Mouse (Mus musculus): ENCODE measurements around the gene Heca. TPM values are rescaled to one million over a fixed set of nuclear protein-coding genes. Genes with fewer than 3 reads are reported as not detected.
"Not testable (repeated sequence)": the region's sequence is repeated elsewhere in the genome, so short reads cannot be mapped to it uniquely, and the experiment has no call there.

Heca gene
- polyA plus RNA-seq, 1 experiment = 13.0 TPM

DNA sequence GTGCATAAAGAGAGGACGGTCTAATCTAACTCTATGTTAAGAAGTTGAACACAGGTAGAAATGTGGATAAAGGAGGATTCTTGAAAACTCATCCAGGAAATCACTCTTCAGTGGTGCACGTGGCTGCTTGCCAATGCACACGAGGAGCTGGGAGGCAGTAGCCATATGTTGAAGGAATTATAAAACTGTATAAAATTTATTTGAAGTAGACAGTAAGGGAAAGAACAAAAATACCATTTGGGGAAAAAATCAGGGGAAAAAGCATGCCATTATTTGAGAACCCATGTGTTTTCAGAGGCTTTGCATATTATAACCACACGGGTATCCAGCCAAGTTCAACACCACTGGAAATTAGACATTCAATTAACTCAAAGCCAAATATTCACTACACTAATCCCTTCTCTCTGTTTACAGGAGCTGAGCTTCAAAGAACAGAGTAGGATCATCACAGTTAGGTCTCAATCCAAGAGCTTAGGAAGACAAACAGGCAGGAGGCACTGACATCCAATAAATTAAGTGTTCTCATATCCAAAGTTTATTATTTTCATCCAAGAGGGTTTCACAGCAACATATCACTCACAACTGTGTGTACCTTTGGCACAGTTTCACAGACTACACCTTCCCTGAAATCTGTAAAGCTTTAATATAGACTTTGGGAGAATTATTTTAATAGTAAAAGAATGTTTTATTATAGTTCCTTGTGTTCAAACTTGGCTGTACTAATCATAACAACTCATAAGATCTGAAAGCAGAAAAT, 102.9 kb downstream of the Heca start:
- no peaks in the 10 kb centered on the region for H3K27me3 ChIP-seq (ENCODE audit: control insufficient read depth, insufficient read depth, low read length)
- 48% methylated on average over 4 of the region's 4 CpGs for WGBS
- no peaks in the 10 kb centered on the region for H3K4me1 ChIP-seq (ENCODE audit: control insufficient read depth, insufficient read depth, insufficient read length, low read length)
- TF ChIP-seq CTCF (IDR thresholded peaks at IDR 0.05; ENCODE audit: extremely low read depth, insufficient read length, insufficient replicate concordance, low read depth, low read length) = no peak
- TF ChIP-seq POLR2A (IDR thresholded peaks at IDR 0.05; ENCODE audit: low read depth, low read length) = no peak
- H3K4me3 ChIP-seq (ENCODE audit: low read depth, low read length) = no peak overlapping the region
- no peaks in the 10 kb centered on the region for H3K36me3 ChIP-seq (ENCODE audit: control insufficient read depth, insufficient read depth, low read length)
- no peak overlapping the region for H3K27ac ChIP-seq (ENCODE audit: insufficient read depth, low read depth, low read length)

DNA sequence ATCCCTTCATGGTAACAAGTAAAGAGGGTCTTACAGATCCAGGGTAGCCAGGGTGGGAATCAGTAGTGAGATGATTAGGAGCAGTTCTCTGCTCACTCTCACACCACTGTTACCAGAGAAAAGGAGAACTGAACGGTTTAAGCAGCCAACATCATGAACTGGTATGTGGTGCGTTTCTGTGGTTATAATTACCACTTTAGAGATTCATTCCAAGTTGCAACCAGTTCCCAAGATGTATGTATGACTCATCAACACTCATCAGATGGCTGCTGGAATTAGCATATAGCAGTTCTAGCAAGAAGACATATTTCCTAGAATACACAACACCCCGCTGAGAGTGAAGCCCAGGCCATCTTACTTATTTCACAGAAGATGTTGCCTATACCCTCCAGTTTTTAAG, 105.8 kb downstream of the Heca start:
- no peak for TF ChIP-seq CTCF (IDR thresholded peaks at IDR 0.05; ENCODE audit: extremely low read depth, insufficient read length, insufficient replicate concordance, low read depth, low read length)
- TF ChIP-seq POLR2A (IDR thresholded peaks at IDR 0.05; ENCODE audit: low read depth, low read length) = no peak
- Histone ChIP-seq H3K27me3 (ENCODE audit: control insufficient read depth, insufficient read depth, low read length) (no peaks in the 10 kb centered on the region), H3K4me3 (ENCODE audit: low read depth, low read length) (no peak overlapping the region), H3K27ac (ENCODE audit: insufficient read depth, low read depth, low read length) (no peak overlapping the region), H3K36me3 (ENCODE audit: control insufficient read depth, insufficient read depth, low read length) (no peaks in the 10 kb centered on the region), H3K4me1 (ENCODE audit: control insufficient read depth, insufficient read depth, insufficient read length, low read length) (no peaks in the 10 kb centered on the region)
- WGBS = 80% methylated on average over 3 of the region's 3 CpGs

DNA sequence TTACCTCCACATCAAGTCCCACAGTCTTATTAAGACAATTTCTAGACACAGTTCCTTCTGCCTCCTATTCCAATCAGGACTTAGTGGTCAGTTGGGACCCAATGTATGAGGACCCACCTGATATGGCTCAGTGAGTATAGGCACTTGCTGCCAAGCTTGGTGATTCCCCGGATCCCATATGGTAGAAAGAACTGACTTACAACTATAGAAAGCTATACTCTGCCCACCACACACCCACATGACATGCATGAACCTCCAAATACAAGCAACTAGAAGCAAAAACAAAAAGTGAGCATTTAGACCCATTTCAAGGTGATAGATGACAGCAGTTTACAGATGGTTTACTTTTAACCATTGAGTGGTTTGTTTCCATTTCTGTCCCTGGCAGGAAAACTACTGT, 111.6 kb downstream of the Heca start:
- TF ChIP-seq POLR2A (IDR thresholded peaks at IDR 0.05; ENCODE audit: low read depth, low read length) (no peak), CTCF (IDR thresholded peaks at IDR 0.05; ENCODE audit: extremely low read depth, insufficient read length, insufficient replicate concordance, low read depth, low read length) (no peak)
- 88% methylated on average over 1 of the region's 1 CpGs for WGBS
- no peaks in the 10 kb centered on the region for H3K36me3 ChIP-seq (ENCODE audit: control insufficient read depth, insufficient read depth, low read length)

DNA sequence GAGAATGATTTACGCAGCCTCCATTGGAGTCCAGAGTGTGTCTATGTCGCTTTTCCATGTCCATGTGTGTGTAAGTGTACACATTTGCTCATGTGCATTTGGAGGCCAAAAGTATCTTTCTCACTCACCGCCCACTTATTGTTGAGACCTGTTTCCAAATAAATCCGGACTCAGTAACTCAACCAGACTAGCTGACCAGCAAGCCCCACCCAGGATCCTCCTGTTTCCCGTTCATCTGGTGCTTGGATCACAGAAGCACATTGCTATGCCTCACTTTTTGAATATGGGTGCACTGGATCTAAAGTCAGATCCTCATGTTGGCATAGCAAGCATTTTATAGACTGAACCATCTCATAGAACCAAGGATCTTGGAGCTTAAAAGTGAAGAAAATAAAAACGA, 112.8 kb downstream of the Heca start:
- Histone ChIP-seq H3K36me3 (ENCODE audit: control insufficient read depth, insufficient read depth, low read length) (no peaks in the 10 kb centered on the region), H3K27ac (ENCODE audit: insufficient read depth, low read depth, low read length) (no peak overlapping the region), H3K4me1 (ENCODE audit: control insufficient read depth, insufficient read depth, insufficient read length, low read length) (no peaks in the 10 kb centered on the region), H3K4me3 (ENCODE audit: low read depth, low read length) (no peak overlapping the region), H3K27me3 (ENCODE audit: control insufficient read depth, insufficient read depth, low read length) (no peaks in the 10 kb centered on the region)
- whole genome bisulfite sequencing = 57% methylated on average over 6 of the region's 6 CpGs
- TF ChIP-seq POLR2A (IDR thresholded peaks at IDR 0.05; ENCODE audit: low read depth, low read length) = no peak
- TF ChIP-seq CTCF (IDR thresholded peaks at IDR 0.05; ENCODE audit: extremely low read depth, insufficient read length, insufficient replicate concordance, low read depth, low read length) = no peak

More for the DNA sequence above, 111.6 kb downstream of the Heca start:
- H3K4me3 ChIP-seq (ENCODE audit: low read depth, low read length) = no peak overlapping the region
- no peaks in the 10 kb centered on the region for H3K27me3 ChIP-seq (ENCODE audit: control insufficient read depth, insufficient read depth, low read length)
- H3K4me1 ChIP-seq (ENCODE audit: control insufficient read depth, insufficient read depth, insufficient read length, low read length) = no peaks in the 10 kb centered on the region
- H3K27ac ChIP-seq (ENCODE audit: insufficient read depth, low read depth, low read length) = no peak overlapping the region

DNA sequence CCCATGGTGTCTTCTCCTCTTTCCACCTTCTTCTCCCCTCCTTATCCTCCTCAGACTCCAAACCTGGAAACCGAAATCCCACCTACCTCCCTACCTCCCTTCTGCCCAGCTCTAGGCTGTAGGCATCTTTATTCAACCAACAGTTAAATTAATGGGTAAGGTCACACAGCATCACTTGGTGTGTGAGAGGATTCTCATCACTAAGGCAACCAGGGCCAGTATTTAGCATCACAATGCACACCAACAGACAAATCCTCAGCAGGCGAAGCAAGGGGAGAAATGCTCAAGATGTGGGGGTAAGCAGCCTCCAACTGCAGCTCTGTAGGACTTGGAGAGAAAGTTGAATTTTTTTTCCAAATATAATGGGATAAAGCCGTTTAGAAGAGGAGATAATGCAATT, 116.8 kb downstream of the Heca start:
- TF ChIP-seq POLR2A (IDR thresholded peaks at IDR 0.05; ENCODE audit: low read depth, low read length) (no peak), CTCF (IDR thresholded peaks at IDR 0.05; ENCODE audit: extremely low read depth, insufficient read length, insufficient replicate concordance, low read depth, low read length) (no peak)
- WGBS = 80% methylated on average over 3 of the region's 3 CpGs
- Histone ChIP-seq H3K4me3 (ENCODE audit: low read depth, low read length) (no peak overlapping the region), H3K4me1 (ENCODE audit: control insufficient read depth, insufficient read depth, insufficient read length, low read length) (no peaks in the 10 kb centered on the region), H3K36me3 (ENCODE audit: control insufficient read depth, insufficient read depth, low read length) (no peaks in the 10 kb centered on the region), H3K27ac (ENCODE audit: insufficient read depth, low read depth, low read length) (no peak overlapping the region), H3K27me3 (ENCODE audit: control insufficient read depth, insufficient read depth, low read length) (no peaks in the 10 kb centered on the region)

GRCm38 (mm10) chr10:17829205-17829604, 118.7 kb downstream of the Heca start:
- Histone ChIP-seq H3K4me3 (ENCODE audit: low read depth, low read length) (no peak overlapping the region), H3K36me3 (ENCODE audit: control insufficient read depth, insufficient read depth, low read length) (no peaks in the 10 kb centered on the region), H3K27me3 (ENCODE audit: control insufficient read depth, insufficient read depth, low read length) (no peaks in the 10 kb centered on the region), H3K4me1 (ENCODE audit: control insufficient read depth, insufficient read depth, insufficient read length, low read length) (no peaks in the 10 kb centered on the region), H3K27ac (ENCODE audit: insufficient read depth, low read depth, low read length) (no peak overlapping the region)
- WGBS = 87% methylated on average over 4 of the region's 4 CpGs
- TF ChIP-seq POLR2A (IDR thresholded peaks at IDR 0.05; ENCODE audit: low read depth, low read length) (no peak), CTCF (IDR thresholded peaks at IDR 0.05; ENCODE audit: extremely low read depth, insufficient read length, insufficient replicate concordance, low read depth, low read length) (no peak)

GRCm38 (mm10) chr10:17827391-17827790, 120.5 kb downstream of the Heca start:
- H3K27ac ChIP-seq (ENCODE audit: insufficient read depth, low read depth, low read length) = no peak overlapping the region
- TF ChIP-seq POLR2A (IDR thresholded peaks at IDR 0.05; ENCODE audit: low read depth, low read length) (no peak), CTCF (IDR thresholded peaks at IDR 0.05; ENCODE audit: extremely low read depth, insufficient read length, insufficient replicate concordance, low read depth, low read length) (no peak)
- no peaks in the 10 kb centered on the region for H3K36me3 ChIP-seq (ENCODE audit: control insufficient read depth, insufficient read depth, low read length)
- no peak overlapping the region for H3K4me3 ChIP-seq (ENCODE audit: low read depth, low read length)
- no peaks in the 10 kb centered on the region for H3K4me1 ChIP-seq (ENCODE audit: control insufficient read depth, insufficient read depth, insufficient read length, low read length)
- H3K27me3 ChIP-seq (ENCODE audit: control insufficient read depth, insufficient read depth, low read length) = no peaks in the 10 kb centered on the region
- WGBS = 13% methylated on average over 12 of the region's 12 CpGs

DNA sequence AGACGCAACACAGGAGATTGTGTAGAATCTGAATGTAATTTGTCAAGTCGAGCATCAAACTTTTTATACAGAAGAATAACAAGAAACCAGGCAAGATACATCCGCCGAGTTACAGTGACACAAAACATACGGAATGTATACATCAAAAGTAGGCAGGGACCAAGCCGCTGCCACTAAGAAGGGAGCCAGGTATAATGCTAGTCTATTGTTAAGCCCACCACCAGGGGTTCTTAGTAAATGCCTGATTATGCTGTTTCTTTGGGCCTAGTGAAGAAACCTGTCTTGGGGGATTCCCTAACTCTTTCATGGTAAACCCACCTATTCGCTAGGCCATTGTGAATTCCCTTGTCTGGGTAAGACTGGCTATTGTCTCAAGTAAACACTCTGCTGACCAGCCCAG, 127.4 kb downstream of the Heca start:
- H3K36me3 ChIP-seq (ENCODE audit: control insufficient read depth, insufficient read depth, low read length); H3K27ac ChIP-seq (ENCODE audit: insufficient read depth, low read depth, low read length); H3K4me1 ChIP-seq (ENCODE audit: control insufficient read depth, insufficient read depth, insufficient read length, low read length); H3K27me3 ChIP-seq (ENCODE audit: control insufficient read depth, insufficient read depth, low read length); H3K4me3 ChIP-seq (ENCODE audit: low read depth, low read length): not testable (repeated sequence)
- WGBS = 94% methylated on average over 7 of the region's 7 CpGs
